Mouse (Mus musculus) C2C12 (cell line): Measurements from ENCODE around the gene Cggbp1. TPM values are rescaled to one million over a fixed set of nuclear protein-coding genes. Genes with fewer than 3 reads are reported as not detected.
"Not testable (repeated sequence)": the region's sequence is repeated elsewhere in the genome, so short reads cannot be mapped to it uniquely, and the experiment has no call there.

Experiments
- H3K27me3 ChIP-seq: one replicate; pipeline ENCODE4 v1.6.1; 2011; ENCODE audit not compliant: control insufficient read depth, insufficient read depth, insufficient read length
- H3K36me3 ChIP-seq: one replicate; pipeline ENCODE4 v1.6.1; 2011; ENCODE audit not compliant: control insufficient read depth, insufficient read depth
- H3K4me3 ChIP-seq: one replicate; pipeline ENCODE4 v1.5.1; 2011; ENCODE audit warnings: mild to moderate bottlenecking, control low read depth; ENCODE audit not compliant: poor library complexity, insufficient read depth, severe bottlenecking
- H3K79me2 ChIP-seq: one replicate; pipeline ENCODE4 v1.6.1; 2011; ENCODE audit not compliant: control insufficient read depth, insufficient read depth
- H3K79me3 ChIP-seq: one replicate; pipeline ENCODE4 v1.6.1; 2011; ENCODE audit warnings: low read depth, control low read depth
- H3ac ChIP-seq: one replicate; pipeline ENCODE3; 2011; ENCODE audit warnings: low read depth; ENCODE audit not compliant: control insufficient read depth, insufficient read length
- CEBPB ChIP-seq: IDR thresholded peaks from one replicate; pipeline ENCODE4 v1.6.1; 2011; ENCODE audit warnings: low read depth, mild to moderate bottlenecking, control low read depth, moderate library complexity
- CTCF ChIP-seq: IDR thresholded peaks from one replicate; pipeline ENCODE4 v1.5.1; 2011; ENCODE audit not compliant: control insufficient read depth, insufficient read depth, insufficient read length
- FOSL1 ChIP-seq: IDR thresholded peaks from one replicate; pipeline ENCODE4 v1.8.0; 2011; ENCODE audit warnings: mild to moderate bottlenecking, low read length; ENCODE audit not compliant: poor library complexity, insufficient read depth, severe bottlenecking
- MAX ChIP-seq: IDR thresholded peaks from one replicate; pipeline ENCODE4 v1.6.1; 2011; ENCODE audit warnings: mild to moderate bottlenecking, control low read depth
- MYOD1 ChIP-seq: IDR thresholded peaks from one replicate; pipeline ENCODE4 v1.6.1; 2011; ENCODE audit warnings: low read depth; ENCODE audit not compliant: control insufficient read depth, insufficient read length
- MYOG ChIP-seq: IDR thresholded peaks from one replicate; pipeline ENCODE4 v1.6.1; 2011; ENCODE audit not compliant: control insufficient read depth, insufficient read length; ENCODE audit errors: extremely low read depth
- USF1 ChIP-seq: IDR thresholded peaks from one replicate; pipeline ENCODE4 v1.6.1; 2011; ENCODE audit warnings: low read depth, mild to moderate bottlenecking, control low read depth, moderate library complexity
- polyA plus RNA-seq: library from polyadenylated mRNA; unstranded; fragments of >200 nt; fragmentation: generic; extraction: Trizol; gene quantifications from one replicate; pipeline ENCODE4 v1.2.1, GENCODE M21; 2012; ENCODE audit warnings: missing spikeins

Cggbp1 gene
- polyA plus RNA-seq, 1 experiment: 21.9 TPM

DNA sequence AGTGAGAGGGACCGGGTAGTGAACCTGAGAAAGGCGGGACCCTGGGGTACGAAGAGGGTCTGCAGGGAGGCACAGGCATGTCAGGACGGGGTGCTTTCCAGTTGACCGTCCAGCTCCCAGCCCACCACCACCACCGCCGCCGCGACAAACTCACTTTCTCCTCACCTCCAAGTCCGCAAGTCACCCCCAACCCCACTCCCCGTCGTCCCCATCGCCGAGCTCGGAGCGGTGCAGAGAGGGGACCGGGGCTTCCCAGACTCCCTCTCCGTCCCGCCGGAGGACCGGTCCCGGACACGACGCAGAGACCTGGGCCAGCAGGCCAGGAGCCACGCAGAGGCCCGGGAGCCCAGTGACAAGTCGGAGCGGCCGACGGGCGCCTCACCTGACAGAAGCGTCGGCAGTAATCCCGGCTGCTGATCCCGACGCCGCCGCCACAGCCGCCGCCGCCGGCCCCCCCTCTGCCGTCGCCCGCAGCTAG, 672 bp upstream of the Cggbp1 start:
- peaks cover 83% of the 10 kb centered on the region for H3K79me2 ChIP-seq
- peak overlapping the region; percentile 87 for H3K4me3 ChIP-seq
- no peak for TF ChIP-seq FOSL1
- H3ac ChIP-seq: peak overlapping the region; percentile 78
- peaks cover 51% of the 10 kb centered on the region for H3K79me3 ChIP-seq
- no peaks in the 10 kb centered on the region for H3K27me3 ChIP-seq
- peaks cover 32% of the 10 kb centered on the region for H3K36me3 ChIP-seq

DNA sequence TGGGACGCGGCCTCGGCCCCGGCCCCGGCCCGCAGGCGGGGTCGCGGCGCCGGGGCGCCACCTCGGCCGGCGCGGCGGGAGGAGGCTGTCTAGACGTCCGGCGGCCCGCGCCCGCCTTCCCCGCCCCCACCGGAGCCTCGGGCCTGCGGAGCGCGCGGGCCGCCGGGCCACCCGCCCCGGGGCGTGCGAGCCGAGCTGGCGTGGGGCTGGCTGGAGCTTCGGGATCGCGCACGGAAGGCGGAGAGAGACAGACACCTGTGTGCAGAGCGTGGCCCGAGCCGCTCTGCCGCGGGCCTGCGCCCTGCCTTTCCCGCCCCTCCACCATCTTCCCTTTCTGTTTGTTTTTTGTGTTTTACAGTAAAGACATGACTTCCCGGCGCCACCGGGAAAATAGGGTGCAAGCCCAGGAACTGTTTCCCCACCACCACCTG, 660 bp downstream of the Cggbp1 start:
- H3K79me3 ChIP-seq: peaks cover 49% of the 10 kb centered on the region
- TF ChIP-seq USF1 (no peak), FOSL1 (no peak), MYOG (no peak), MAX (no peak), CEBPB (no peak), MYOD1 (no peak)
- peaks cover 84% of the 10 kb centered on the region for H3K79me2 ChIP-seq
- H3K36me3 ChIP-seq: peaks cover 44% of the 10 kb centered on the region
- peak overlapping the region; percentile 56 for H3K4me3 ChIP-seq
- H3ac ChIP-seq: peak overlapping the region; percentile 89
- H3K27me3 ChIP-seq: no peaks in the 10 kb centered on the region

DNA sequence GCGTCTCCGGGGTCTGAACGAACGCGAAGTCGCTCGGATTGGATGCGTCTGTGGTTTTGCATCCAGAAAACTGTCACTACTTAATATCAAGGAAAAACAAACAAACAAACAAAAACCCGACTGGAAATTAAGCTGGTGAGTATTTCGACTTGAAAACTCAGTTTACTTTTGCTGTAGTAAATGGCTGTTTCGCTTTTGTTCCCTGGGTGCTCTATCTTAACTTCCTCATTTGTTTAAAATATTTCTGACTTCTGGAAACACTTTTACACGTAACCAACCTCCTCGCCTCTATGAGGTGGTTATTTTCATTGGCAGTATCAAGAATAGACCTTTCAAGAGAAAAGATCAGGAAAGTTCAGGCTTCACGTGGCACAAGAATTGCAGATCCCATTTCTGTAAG, 1.1 kb downstream of the Cggbp1 start:
- Histone ChIP-seq H3K27me3 (no peaks in the 10 kb centered on the region), H3K79me3 (peaks cover 50% of the 10 kb centered on the region), H3K36me3 (peaks cover 48% of the 10 kb centered on the region), H3K79me2 (peaks cover 80% of the 10 kb centered on the region), H3ac (peak overlapping the region; percentile 89), H3K4me3 (peak overlapping the region; percentile 56)
- TF ChIP-seq FOSL1 (no peak), USF1 (no peak), CEBPB (no peak)

DNA sequence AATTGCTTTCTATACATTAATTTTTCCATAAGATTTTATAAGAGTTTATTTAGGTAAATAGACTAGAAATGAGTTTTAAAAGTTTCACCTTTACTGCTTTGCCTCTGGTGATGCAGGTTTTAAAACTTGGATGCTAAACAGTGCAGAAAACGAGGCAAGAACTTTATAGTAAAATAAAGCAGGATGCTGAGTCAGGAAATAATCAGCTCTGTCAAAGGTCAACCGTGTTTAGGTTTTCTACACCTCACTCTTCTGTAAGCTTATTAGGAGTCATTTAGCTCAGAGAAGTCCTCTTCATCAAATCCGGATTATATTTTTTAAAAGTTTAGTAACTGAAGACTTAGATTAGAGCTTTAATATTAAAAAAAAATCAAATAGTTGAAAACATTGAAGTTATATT, 5.2 kb downstream of the Cggbp1 start:
- TF ChIP-seq CTCF (no peak), CEBPB (no peak), MAX (no peak), MYOG (no peak), USF1 (no peak), FOSL1 (no peak), MYOD1 (no peak)
- H3K4me3 ChIP-seq: no peak overlapping the region
- peaks cover 37% of the 10 kb centered on the region for H3K79me3 ChIP-seq
- peaks cover 53% of the 10 kb centered on the region for H3K79me2 ChIP-seq
- H3K36me3 ChIP-seq: peaks cover 52% of the 10 kb centered on the region
- no peaks in the 10 kb centered on the region for H3K27me3 ChIP-seq
- H3ac ChIP-seq: no peak overlapping the region

DNA sequence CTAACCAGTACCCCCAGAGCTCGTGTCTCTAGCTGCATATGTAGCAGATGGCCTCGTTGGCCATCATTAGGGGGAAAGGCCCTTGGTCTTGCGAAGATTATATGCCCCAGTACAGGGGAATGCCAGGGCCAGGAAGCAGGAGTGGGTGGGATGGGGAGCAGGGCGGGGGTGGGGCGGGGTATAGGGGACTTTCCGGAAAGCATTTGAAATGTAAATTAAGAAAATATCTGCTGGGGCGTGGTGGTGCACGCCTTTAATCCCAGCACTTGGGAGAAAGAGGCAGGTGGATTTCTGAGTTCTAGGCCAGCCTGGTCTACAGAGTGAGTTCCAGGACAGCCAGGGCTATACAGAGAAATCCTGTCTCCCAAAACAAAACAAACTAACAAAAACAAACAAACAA, 14.0 kb downstream of the Cggbp1 start:
- not testable (repeated sequence) for H3K79me2 ChIP-seq, H3K36me3 ChIP-seq, H3K4me3 ChIP-seq, H3K27me3 ChIP-seq, H3ac ChIP-seq, H3K79me3 ChIP-seq

DNA sequence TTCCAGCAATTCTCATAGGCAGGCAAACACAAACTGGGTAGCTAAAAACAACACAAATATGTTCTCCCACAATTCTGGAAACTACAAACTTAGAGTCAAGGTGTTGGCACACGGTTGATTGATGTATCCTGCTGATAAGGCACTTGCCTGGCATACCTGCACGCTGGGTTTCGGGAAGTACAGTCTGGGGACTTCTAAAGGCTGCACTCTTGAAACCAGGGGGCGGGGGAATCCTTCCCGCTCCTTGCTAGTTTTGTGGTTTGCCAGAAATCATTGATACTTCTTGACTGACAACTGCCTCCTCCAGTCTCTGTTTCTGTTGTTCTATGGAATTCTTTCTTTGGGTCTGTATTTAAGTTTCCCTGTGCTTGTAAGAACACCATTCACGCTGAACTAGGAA, 16.8 kb downstream of the Cggbp1 start:
- TF ChIP-seq MYOG: no peak
- TF ChIP-seq CTCF: no peak
- no peak for TF ChIP-seq MYOD1
- no peak for TF ChIP-seq CEBPB
- no peak for TF ChIP-seq FOSL1
- TF ChIP-seq MAX: no peak
- TF ChIP-seq USF1: no peak
- H3K36me3 ChIP-seq: no peaks in the 10 kb centered on the region
- H3K79me2 ChIP-seq: no peaks in the 10 kb centered on the region
- no peaks in the 10 kb centered on the region for H3K27me3 ChIP-seq
- H3ac ChIP-seq: no peak overlapping the region
- no peaks in the 10 kb centered on the region for H3K79me3 ChIP-seq
- no peak overlapping the region for H3K4me3 ChIP-seq

DNA sequence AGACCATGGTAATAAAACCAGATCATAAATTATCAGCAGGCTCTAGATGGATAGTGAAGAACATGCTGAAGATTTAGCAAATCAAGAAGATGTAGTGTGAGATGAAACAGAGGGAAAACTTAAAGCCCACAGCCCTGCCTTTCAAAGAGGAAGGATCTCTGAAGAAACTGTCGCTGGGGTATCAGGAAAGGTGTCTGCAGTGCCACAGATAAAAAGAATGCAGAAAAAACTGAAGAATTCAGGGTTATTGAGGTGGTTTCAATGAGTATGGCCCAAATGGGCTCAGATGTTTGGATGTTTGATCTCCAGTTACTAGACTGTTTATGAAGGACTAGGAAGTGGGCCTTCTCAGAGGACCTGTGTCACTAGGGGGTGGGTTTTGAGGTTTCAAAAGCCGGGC, 17.8 kb downstream of the Cggbp1 start:
- H3K4me3 ChIP-seq: no peak overlapping the region

More for the DNA sequence above, 17.8 kb downstream of the Cggbp1 start:
- H3K36me3 ChIP-seq: no peaks in the 10 kb centered on the region
- TF ChIP-seq USF1 (no peak), MYOD1 (no peak), MAX (no peak), CTCF (no peak), FOSL1 (no peak), MYOG (no peak), CEBPB (no peak)
- H3K79me3 ChIP-seq: no peaks in the 10 kb centered on the region
- H3ac ChIP-seq: no peak overlapping the region
- H3K79me2 ChIP-seq: no peaks in the 10 kb centered on the region
- H3K27me3 ChIP-seq: no peaks in the 10 kb centered on the region
